Mouse (Mus musculus) right cerebral cortex, postnatal 14 days (tissue): ENCODE measurements around the gene Med1.
"Not testable (repeated sequence)": the region's sequence is repeated elsewhere in the genome, so short reads cannot be mapped to it uniquely, and the experiment has no call there.

Source experiments
- DNase-seq: peaks from one replicate; pipeline ENCODE4 v3.0.0; 2022

Gene Med1

GRCm38 (mm10) chr11:98192901-98193805 is at the start of gene Med1:
TSS of gene Med1 (minus strand) at chr11:98193293.
- DNase-seq: peak; percentile 86

DNA sequence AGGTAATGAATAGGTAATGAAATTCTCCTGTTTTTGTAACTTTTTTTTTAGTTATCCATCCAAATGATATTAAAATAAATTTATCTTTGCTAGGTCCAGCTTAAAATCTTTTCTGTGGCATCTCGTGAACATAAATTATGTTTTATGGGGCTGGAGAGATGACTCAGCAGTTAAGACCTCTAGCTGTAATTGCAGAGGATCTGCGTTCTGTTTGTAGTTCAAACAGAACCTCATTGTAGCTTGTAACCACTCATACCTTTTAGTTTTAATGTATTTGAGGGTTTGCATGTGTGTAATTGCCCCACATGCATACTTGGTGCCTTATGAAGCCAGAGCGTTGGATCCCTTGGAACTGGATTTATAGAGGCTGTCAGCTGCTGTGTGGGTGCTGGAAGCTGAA is 45.9 kb upstream of the Med1 start:
- DNase-seq: no peak

DNA sequence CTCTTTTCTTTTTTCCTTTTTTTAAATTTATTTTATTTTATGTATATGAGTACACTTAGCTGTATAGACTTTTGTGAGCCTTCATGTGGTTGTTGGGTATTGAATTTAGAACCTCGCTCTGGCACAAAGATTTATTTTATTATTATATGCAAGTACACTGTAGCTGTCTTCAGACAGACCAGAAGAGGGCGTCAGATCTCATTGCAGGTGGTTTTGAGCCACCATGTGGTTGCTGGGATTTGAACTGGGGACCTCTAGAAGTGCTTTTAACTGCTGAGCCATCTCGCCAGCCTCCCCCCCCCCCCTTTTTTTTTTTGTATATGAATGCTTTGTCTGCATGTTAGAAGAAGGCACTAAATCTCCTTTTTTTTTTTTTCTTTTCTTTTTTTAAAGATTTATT is 45.3 kb upstream of the Med1 start:
- no peak for DNase-seq

DNA sequence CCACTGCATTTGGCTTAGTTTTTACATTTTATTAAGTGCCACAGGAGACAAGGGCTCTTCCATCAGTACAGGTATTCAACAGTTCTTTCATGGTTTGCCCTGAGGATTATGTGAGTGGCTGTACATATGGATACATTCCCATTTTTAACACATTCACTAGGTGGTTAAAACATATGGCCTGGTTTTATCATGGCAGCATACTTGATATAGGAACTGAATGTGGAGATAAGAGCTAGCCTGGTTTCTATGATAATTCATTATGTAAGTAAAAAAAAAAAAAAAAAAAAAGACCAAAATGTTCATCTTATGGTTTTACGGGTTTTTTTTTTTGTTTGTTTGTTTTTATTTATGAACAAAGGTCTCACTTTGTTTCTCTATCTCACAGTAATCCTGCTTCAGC is 33.3 kb upstream of the Med1 start:
- no peak for DNase-seq

GRCm38 (mm10) chr11:98213311-98213710 is 20.2 kb upstream of the Med1 start:
- no peak for DNase-seq

DNA sequence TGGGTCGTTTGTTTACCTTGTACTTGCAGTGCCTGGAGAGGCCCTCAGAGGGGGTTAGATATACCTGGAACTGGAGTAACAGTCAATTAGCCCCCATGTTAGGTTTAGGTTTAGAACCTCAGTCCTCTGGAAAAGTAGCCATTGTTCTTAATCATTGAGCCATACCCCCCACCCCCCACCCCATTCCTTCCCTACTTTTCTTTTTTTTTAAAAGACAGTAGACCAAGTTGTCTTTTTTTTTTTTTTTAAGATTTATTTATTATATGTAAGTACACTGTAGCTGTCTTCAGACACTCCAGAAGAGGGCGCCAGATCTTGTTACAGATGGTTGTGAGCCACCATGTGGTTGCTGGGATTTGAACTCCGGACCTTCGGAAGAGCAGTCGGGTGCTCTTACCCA is 16.6 kb upstream of the Med1 start:
- DNase-seq: not testable (repeated sequence)

DNA sequence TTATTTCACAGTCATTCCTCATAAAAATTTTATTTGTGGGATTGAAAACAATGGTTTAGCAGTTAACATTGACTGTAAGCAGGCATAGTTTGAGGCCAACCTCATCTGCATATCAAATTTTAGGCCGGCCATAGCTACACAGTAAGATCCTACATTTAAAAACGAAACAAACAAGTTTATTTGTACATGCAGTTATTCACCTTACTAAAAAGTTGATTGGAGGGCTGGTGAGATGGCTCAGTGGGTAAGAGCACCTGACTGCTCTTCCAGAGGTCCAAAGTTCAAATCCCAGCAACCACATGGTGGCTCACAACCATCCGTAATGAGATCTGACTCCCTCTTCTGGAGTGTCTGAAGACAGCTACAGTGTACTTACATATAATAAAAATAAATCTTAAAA is 13.2 kb upstream of the Med1 start:
- DNase-seq: not testable (repeated sequence)

- no peak for DNase-seq
These were observed 12.4 kb upstream of the Med1 start for GRCm38 (mm10) chr11:98205463-98205862.

DNA sequence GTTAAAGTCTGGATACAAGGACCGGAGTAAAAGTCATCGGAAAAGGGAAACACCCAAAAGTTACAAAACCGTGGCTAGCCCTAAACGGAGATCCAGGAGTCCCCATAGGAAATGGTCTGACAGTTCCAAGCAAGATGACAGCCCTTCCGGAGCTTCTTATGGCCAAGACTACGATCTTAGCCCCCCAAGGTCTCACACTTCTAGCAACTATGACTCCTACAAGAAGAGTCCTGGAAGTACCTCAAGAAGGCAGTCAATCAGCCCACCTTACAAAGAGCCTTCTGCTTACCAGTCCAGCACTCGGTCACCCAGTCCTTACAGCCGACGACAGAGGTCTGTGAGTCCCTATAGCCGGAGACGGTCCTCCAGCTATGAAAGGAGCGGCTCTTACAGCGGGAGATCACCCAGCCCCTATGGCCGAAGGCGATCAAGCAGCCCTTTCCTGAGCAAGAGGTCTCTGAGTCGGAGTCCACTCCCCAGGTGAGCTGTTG is 10.9 kb upstream of the Med1 start:
- DNase-seq: no peak

- peak; percentile 31 for DNase-seq
These were observed 10.3 kb upstream of the Med1 start for GRCm38 (mm10) chr11:98203351-98203911.

GRCm38 (mm10) chr11:98202641-98203350 is 9.7 kb upstream of the Med1 start, which contains the start of gene Cdk12:
TSS of gene Cdk12 (plus strand) at chr11:98203059.
- DNase-seq: peak; percentile 94

DNA sequence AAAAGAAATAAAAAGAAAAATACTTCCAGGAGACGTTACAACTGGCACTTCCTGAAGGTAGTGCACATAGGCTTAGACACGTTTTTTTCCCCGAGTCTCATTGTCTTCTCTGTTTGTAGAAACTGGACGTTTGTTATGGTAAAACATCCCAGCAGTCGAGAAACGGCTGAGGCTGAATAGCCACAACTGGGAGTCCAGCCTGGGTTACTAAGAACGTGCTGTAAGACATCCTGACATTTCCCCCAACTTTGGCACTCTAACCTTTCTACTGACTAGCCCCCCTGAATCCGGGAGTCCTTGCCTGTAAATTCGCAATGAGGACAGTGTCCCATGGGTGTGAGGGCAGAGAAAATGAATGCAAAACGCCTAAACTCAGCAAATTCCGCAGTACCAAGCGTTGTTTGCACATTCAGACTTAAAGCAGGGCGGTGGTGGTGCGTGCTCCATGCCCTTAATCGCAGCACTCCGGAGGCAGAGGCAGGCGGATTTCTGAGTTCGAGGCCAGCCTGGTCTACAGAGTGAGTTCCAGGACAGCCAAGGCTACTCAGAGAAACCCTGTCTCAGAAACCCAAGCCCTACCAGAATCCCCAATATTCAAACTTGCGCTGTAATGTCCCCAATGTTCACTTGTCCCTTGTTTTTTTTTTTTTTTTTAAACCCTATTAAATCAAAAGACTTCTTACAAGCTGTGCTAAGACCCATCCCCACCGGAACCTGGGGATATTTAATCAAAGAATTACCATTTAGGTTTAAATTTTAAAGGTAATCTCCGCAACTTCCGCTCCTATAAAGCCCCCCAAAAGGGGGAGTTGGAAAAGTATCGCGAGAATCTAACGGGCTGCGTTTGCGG is 8.9 kb upstream of the Med1 start:
- DNase-seq: peak; percentile 7

GRCm38 (mm10) chr11:98190820-98191219 is 2.3 kb downstream of the Med1 start:
- DNase-seq: no peak

- DNase-seq: no peak
These were observed 5.3 kb downstream of the Med1 start for GRCm38 (mm10) chr11:98187640-98188395.

DNA sequence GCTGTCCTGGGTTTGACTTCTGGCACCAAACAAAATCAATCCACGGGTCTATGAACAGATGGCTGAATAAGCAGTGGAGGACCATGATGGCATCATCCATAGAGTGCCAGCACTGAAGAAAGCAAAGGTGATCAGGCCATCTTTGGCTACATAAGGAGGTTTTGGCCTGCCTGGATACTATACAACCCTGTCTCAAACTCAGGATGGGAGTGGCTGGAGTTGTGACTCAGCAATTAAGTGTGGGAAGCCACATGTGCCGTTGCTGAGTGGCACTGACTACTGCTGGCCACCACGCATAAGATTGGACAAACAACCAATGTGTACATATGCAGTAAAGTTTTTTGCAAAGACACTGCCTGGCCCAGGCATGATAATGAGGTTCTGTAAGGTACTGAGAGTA is 10.9 kb downstream of the Med1 start:
- DNase-seq: not testable (repeated sequence)

DNA sequence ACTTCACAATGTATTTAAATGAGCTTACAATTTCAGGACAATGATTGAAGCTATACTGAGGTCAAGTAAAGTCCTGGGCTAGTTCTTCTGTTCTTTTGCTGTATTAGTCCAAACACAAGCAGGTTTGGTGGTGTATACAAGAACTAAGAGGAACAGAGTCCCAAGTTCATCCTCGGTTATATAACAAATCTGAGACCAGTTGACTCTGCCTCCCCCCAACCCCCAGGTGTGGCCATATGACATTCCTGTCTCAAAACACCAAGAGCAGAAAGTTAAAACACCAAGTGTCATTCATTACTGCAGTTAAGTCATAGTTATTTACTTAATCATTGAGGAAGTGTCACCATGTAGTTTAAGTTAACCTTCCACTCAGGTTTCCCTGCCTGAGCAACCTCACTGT is 24.7 kb downstream of the Med1 start:
- DNase-seq: no peak

- no peak for DNase-seq
These were observed 38.0 kb downstream of the Med1 start for GRCm38 (mm10) chr11:98155094-98155493.

DNA sequence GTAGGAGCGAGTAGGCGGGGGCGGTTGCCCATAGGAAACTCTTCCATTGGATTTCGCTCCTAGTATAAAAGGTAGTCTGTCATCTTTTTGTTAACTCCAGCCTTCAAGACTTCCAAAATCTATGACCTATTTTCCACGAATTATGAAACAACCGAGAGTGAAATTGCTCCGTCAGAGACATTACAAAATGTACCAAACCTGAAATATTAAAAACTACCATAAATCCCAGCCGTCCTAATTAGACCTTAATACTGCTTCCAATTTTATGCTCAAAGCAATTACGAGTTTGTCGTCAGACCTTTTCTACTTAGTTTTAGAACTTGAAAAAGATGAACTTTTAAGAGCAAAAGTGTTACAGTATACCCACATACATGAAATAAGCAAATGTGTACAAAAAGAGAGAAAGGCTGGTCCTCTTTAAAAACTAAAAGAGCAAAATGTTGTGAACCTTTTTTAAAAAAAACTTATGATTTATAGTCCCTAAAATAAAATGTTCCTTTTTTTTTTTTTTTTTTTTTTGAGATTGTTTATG is 42.4 kb downstream of the Med1 start:
- DNase-seq: no peak

DNA sequence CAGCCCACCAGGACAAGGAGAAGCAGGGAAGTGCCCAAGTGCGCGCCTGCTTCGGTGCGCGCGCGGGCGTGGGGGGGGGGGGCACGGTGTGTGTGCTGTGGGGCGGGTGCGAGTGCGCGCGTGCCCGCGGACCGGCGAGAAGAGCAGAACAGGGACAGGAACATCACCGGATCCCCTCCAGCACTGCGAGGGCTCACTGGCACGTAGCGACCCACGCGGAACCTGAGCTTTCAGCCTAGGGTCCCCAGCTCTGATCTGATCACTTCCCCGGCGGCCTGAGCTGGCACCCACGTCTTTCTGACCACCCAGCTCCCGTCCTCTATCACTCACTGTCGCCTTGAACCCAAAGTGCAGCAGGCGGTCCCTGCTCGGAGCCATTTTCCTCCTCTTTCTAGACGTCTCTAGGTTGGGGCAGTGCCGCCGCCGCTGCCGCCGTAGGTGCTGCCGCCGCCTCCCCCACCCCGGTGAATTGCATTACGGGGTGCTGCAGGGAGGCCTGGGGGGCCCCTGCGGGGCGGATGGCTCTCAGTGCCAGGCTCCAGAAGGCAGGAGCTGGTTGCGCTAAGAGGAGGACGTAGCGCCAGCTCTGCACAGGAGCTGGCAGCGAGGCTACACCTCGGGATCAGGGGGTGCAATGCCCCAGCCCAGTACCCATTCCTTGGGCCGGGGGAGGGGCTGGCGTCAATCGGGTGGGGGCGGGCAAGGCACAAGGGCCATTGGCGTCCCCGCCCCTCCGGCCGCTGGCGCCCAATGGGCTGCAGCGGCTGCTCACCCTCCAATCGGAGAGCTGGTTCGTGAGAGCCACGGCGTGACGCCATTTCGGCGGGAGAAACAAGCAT is 43.1 kb downstream of the Med1 start, which contains the start of gene Fbxl20:
Fbxl20 (minus strand) TSS at position 618 of the 839 bp plus-strand sequence.
- DNase-seq: peak; percentile 93

- DNase-seq: peak; percentile 93
These were observed 43.8 kb downstream of the Med1 start for GRCm38 (mm10) chr11:98149304-98149750.
